Mouse (Mus musculus): ENCODE data around the gene Tspan17. TPM values are rescaled to one million over a fixed set of nuclear protein-coding genes. Genes with fewer than 3 reads are reported as not detected.

Tspan17 gene
- 10 to 100 TPM; 23.0 to 26.8 TPM for total RNA-seq (2021)
- long read RNA-seq, experiment 1, transcript Tspan17-201 (8 exons, 1,585 nt): major isoform, 18 of 26 reads
- long read RNA-seq, experiment 1, partial matches to known transcripts: 0 of 26 reads
- long read RNA-seq, experiment 1, other reads (novel, unspliced or antisense): 7 of 26 reads
- long read RNA-seq, experiment 2, transcript Tspan17-201 (8 exons, 1,585 nt): major isoform, 26 of 34 reads
- long read RNA-seq, experiment 2, partial matches to known transcripts: 1 of 34 reads
- long read RNA-seq, experiment 2, other reads (novel, unspliced or antisense): 5 of 34 reads

DNA sequence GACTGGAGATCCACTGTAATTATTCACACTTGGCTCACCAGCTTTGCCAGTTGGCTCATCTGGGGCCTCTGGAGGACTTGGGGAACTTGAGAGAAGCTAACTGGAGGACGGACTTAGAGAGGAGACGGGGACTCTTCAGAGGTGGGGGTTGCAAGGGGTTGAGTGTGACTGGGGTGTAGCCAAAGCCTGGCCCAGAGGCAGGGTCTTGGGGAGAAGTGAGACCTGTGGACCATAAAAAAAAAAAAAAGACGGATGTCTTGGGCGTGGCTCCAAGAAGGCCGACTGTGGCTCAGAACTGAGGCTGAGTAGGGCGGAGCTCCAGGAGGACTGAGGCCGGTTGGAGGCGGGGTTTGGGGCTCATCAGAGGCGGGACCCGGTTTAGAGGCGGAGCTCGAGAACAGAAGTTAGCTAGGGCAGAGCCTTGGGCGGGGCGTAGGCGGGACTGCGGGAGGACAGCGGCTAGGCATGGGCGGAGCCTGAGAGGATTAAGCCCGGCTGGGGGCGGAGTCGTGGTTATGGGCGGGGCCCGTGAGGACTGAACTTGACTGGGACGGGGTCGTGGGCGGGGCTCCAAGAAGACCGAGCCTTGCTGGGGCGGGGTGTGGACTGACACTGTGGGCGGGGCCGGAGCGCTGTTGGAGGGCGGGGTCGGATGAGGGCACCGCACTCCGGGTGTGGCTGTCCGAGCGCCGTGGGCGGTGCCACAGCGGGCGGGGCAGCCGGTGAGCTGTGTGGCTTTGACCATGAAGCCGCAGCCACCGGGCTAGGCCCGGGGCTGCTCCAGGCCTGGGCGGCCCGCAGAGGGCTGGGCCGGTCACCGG lies at the start of gene Tspan17:
TSS of gene Tspan17 (plus strand) at position 638 of the 821 bp plus-strand sequence.
- peak; percentile 97 for DNase-seq

DNA sequence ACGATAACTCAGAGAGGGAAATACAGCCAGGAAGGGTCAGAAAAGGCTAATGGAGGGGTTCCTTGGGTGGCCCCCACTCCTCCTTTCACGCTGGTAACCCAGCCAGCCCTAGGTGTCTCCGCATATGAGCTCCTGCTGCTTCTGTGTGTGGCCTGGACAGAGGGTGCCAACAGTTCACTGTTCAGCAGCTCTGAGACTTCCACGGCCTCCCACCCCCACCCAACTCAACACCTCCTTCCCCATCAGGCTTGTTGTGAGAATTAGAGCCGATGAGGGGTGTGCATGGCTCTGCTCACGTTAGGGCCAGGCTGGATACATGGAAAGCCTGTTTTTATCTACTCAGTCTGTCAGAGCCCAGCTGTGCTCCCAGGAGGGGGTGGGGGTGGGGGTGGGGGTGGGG lies 43.1 kb upstream of the Tspan17 start:
- no peak for DNase-seq

DNA sequence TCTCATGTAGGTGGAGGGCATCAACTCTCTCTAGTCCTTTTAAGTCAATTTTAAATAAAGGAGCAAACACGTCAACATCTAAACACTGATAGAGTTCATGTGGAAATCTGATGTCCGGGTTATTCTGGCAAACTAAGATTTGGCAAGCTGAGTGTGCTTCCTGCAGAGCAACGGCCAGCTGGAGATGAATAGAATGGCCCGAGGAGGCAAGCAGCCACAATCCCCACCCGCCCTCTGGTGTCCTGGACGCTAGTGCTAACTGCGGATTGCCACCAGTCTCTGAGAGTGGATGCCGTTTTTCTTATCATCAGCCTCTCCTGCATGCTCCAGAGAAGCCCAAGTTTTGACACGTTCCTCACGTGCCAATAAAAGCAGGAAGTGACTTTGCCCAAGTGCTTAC lies 42.3 kb upstream of the Tspan17 start:
- no peak for DNase-seq

DNA sequence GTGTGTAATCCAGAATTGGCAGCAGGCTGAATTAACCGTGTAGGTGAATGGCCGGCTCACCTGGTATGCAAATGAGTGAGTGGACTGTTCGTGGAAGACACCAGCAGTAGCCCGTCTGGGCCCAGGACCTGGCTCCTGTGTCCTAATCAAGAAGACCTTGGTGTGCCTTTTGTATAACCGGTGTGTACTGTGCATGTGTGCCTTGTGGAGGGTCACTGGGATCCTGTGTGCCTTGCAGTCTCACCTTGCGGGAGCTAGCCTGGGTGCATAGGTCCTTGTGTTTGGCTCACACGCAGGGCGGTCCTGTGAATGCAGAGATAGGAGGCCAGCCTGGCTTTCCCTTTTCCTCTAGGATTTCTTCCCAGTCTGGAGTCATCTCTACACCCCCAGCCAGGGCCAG lies 41.0 kb upstream of the Tspan17 start:
- no peak for DNase-seq

DNA sequence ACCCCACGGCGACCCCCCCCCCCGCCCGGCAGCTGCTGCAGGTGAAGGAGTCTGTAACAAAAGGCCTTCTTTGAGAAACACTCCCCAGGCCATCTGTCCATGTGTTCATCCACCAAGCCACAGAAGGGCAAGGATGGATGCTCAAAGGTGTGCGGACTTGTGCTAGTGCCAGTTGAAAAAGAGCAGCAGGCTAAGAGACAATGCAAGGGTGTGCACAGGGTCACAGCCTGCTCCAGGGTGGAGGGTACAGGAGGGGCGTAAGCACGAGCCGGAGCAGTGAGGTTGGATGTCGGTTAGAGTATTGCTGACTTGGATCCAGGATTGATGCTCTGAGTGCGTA lies 40.5 kb upstream of the Tspan17 start:
- DNase-seq: no peak

DNA sequence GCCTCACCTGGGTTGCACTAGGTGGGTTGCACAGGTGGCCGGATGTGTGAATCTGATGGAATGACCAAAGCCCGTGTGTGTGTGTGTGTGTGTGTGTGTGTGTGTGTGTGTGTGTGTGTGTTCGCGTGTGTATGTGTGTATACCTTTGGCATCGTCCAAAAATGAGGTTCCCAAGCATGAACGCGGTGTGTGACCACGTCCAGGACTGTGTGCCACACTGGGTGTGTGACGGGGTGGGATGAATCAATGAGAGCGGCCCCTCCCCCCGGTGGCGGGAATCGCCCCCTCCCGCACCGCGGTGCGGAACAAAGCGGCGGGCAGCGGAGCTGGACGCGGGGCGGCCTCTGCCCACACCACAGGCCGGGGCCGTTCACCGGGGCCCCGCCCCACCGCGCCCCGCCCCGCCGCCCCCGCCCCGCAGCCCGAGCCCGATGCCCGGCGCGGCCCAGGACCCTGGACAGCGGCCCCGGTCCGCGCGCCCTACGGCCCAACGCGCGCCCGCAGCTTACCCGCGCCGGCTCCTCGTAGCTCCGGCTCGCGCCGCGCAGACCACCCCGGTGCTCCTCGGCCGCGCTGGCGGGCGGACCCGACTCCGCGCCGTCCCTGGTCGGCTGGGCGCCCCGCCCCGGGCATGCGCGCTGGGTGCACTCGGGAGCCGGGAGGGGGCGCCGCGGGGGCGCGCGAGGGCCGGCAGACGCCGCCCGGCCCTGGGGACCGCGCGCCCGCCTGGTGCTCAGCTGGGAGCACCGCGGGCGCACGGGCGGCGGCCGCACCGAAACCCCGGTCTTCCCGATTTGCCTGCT lies 39.9 kb upstream of the Tspan17 start:
- peak; percentile 48 for DNase-seq

DNA sequence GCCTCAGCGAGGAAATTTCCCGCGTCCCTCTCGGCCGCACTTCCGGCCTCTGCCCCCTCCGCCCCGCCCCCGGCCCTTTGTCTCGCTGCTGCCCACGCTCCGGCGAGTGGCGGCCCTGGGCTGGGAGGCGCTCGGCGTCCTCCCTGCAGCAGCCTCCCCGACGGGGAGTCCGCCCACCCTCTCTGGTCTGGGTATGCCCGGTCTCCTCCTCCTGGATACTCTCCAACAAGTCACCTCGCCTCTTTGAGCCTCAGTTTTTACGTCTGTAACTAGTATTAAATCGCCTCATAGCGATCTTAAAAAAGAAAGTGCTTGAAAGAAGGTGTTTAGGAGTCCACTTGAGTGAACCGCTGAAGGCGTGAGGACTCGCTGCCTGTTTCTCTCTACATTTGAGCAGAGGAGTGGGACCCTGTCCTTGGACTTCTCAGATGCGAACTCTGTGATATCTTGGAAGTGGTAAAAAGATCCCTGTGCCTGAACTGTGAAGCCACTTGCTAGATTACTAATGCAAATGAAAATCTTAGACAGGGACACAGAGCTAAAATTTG lies 39.2 kb upstream of the Tspan17 start, which contains the start of gene Gprin1:
TSS of gene Gprin1 (minus strand) at position 11 of the 548 bp plus-strand sequence.
- no peak for DNase-seq

DNA sequence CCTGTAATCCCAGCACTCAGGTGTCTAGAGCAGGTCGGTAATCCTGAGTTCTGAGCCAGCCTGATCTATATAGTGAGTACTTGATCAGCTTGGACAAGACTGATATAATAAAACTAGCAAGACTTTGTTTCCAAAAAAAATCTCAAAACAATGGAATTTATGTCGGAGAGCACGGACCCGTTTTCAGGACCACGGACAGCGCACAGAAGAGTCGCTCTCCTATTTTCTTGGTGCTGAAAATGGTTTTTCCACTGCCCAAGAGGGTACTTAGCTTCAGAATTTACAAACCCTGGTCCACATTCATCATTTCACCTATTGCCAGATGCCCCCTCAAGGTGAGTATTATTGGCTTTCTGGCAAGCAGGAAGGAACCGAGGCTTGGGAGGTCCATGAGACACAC lies 38.5 kb upstream of the Tspan17 start:
- DNase-seq: peak; percentile 57

DNA sequence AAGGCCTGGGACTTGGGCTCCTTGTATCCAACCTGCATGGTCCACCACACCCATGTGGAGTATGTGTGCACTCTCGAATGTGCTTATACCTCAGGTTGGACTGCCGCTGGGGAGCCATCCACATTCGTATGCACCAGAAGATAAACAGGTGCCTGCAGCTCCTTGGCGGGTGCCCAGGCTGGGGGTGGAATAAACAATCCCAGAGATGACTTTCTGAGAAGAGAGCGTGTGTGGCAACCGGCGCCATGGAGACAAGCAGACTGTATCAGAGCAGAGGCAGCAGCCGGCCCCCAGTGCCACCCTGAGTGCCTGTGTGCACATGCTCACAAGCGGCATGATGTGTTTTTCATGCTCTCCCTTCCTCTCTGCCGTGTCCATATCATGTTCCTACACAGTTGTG lies 36.5 kb upstream of the Tspan17 start:
- DNase-seq: no peak

DNA sequence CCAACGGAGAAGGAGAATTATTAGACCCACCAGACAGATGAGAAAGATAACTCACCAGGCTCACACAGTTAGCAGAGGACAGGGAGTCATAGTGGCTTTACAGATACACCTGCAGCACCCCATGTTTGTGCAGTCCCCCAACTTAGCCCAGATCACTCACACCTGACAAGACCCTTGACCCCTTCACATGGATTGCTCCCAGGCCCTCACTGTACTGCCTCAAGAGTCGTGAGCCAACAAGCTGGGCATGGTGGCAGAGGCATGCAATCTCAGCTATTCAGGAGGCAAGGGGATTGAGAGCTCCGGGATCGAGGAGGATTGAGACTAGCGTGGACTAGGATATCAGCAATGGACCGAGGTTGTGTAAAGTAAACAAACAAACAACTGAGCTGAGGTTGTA lies 35.4 kb upstream of the Tspan17 start:
- no peak for DNase-seq

DNA sequence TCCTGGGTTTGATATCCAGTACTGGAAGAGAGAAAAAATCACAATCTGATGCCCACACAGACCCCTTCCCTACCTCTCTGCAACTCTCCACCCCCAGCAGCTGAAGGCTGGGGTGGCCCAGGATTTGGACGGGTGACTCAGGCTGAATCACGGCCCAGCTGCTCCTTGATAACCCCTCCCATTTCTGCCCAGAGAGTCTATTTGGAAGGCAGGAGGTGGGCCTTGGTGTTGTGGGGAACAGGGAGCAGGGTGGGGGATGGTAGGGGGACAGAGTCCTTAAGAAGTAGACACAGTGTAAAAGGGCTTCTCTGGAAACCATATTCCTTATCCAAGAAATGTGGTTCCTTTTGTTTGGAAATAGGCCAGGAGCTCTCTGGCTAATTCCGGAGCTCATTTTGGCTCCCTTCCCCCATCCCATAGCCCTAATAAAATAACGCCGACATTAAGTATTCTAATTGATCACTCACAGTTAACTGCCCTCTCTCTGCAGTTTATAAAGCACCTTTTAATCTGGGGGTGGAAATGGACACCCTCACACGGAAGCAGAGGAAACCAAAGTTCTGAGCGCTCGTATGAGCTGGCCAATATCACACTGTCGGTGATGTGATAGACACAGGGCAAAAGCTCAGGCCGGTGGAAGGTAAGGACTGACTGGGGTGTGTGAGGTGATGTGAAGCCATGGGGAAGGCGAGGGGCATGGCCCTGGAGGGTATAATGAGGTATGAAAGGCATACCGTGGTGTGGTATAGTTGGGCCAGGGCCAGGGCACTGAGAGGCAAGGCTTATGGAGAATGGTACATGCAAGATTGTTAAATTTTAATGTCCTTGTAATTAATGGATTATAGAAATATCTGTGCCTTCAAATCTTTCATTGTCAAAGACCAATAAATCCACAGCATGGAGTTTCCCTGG lies 34.8 kb upstream of the Tspan17 start:
- DNase-seq: no peak

DNA sequence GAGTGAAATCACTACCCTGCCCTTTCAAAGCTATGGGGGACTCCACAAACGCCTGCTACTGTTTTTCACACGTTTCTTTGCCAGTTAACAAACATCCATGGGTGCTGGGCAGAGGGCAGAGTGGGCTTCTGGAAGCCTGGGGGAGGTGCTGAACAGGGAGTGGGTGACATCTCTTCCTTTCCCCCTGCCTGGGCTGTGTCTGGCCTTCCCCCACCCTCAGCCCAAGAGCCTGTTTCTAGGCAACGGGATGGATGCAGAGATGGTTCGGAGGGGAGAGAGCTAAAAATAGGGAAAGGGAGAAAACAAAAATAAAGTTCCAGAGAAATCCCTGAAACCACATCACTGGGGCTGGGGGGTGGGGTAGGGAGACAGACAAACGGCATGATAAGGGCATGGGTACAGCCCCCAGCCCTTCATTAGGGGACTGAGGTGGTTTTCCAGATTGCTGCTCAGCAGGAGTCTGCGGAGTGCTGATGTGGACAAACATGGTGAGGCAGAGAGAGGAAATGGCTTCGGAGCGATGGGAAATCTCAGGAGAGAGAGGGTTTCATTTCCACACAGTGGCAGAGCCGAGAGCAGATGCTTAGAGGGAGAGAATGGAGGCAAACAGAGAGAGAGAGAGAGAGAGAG lies 33.9 kb upstream of the Tspan17 start:
- no peak for DNase-seq

DNA sequence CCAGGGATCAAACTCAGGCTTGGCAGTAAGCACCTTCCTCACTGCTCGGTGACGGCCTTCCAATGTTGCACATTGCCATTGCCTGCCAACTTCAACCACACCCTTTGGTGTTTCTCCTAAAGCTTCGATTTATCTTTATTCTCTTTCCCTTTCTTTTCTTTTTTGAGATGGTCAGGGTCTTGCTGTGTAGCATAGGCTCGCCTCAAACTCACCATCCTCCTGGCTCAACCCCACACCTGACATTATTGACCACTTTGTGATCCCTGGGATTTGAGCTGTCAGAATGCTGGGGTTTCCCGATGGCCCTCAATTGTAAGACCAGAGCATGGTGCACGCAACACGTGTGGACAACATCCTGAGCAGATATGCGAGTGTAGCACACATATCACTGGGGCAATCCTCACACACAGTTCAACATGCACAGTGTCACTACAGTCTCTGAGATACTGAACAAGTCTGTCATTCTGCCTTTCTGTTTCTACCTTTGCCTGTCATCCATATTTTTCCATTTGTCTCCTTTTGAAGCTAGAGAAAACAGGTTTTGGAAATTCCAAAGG lies 32.9 kb upstream of the Tspan17 start:
- no peak for DNase-seq

DNA sequence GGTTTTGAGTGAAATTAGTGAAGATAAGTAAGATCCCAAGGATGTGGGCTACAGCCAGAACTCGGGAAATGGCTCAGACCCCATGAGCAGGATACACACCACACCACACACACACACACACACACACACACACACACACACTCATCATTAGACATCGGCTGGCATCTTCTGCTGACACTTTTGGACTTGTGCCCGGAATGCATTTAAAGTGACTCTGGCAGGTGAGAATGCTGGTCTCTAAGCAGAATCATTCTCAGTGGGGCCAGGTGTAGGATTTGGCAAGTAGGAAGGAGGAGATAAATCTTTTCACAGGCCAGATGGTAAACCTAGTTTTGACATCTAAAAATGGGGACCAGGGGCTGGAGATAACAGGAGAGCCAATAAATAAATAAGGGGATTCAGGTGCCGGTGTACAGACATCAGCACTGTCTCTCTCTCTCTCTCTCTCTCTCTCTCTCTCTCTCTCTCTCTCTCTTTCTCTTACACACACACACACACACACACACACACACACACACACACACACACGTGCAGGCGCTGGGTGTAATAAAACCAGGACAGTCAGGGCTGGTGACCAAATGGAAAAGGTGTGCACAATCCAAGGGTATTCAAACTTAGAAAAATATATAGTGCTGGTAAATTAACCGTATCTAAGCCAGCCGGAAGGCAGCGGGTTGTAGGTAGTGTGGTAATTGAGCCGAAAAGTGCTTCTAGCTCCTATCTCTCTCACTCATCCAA lies 31.9 kb upstream of the Tspan17 start:
- no peak for DNase-seq

DNA sequence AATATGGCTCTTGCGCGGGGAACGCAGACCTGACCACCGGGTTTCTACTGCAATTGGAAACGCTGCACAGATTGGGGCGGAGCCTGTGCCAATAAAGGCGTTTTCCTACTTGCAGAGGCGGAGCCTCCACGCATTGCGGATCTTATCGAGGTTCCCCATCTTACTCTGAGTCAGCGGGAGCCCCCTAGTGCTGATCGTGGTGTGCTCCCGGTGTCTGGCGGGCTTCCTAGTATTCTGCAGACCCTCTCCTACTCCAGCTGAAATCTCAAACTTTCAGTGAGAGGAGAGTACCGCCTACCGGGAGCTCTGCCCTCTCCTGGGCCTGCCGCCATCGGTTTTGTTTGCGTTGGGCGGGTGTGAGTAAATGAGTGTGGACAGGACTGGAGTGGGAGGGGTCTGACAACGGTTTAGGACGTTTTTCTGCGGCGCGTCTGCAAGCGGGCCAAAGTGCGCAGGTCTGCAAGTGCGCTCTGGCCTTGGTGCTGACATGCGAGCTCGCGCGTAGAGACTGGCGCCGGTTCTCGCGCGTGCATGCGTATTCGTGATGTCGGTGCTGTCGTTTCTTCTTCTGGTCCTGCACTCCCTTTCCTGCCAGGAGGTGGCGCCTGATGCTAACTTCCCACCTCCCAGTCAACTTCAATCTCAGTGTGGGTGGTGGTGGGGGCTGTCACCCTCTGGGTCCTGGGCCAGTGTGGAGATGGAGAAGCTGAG lies 31.0 kb upstream of the Tspan17 start:
- DNase-seq: peak; percentile 76

DNA sequence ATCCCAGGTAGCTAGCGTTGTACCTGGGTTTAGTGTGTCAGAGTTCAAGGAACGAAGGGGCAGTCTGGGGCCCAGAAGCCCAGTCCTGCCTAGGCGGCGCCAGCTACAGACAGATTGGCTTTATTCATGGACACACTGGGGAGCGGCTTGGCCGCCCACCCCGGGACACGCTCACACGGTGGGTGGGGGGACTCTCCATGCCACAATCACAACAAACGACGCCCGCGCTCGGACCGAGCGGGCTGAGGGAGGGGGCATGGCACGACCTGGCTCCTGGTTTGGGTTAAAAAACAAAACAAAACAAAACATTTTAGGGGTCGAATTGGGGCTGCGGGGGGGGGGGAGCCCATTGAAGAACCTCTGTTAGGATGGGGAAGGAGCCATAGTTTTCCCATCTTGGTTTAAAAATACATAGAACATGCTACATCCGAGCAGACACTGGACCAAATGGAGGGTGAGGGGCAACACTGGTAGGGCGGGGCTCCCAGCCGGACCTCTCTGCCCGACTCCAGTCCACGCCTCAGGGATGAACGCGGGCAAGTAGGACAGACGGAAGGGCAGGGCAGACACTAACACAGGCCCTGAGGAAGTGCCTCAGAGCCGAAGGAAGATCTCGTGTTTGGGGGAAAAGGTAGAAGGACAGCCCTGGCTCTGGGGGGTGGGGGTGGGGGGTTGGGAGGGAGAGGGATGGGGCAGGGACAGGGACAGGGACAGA lies 30.3 kb upstream of the Tspan17 start:
- DNase-seq: no peak

DNA sequence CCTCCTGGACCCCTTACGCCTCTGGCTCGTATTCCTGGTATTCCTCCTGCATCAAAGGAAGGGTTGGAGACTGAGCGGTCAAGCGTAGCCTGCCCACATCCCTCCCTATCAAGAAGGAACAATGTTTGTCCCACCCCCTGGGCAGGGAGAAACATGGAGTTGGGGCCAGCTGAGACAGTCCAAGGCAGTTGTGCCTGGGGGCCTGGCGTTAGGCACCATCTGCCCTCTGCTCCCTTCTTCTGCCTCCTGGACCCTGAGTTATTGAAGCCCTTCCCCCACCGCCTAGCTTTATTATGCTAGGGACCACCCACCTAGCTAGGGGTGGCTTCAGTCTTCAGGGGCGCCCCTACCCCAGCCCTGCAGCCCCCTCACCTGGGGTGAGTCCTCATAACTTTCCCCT lies 29.7 kb upstream of the Tspan17 start:
- DNase-seq: no peak

DNA sequence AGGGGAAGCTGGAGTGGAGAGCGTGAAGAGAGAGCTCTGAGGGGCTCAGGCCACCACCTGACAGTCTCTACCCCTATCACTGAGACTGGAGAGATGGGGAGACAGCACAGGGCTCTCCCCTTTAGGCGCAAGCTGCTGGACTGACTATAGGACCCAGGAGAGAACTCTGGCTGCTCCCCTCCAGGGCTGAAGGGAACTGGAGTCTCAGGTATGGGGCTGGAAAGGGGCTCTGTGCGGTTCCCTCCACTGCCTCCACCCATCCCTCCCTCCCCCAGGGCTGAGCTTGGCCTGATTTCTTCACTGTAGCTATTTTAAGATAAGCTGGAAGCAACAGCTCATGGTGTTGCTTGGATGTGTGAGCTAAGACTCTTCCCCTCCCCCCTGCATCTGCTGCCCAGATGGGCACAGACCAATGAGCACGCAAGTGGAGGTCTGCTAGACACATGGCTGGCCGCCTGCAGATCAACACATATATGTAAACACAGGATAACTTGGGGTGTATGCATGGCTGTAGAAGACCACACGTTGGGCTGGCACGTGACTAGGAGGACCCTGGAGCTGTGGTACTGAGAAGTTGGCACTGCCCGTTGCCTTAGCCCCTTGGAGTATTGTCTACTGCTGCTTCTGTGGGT lies 28.9 kb upstream of the Tspan17 start:
- no peak for DNase-seq
